8 mouse cellular contexts compared by ENCODE assay signal in the genomic region with DNA sequence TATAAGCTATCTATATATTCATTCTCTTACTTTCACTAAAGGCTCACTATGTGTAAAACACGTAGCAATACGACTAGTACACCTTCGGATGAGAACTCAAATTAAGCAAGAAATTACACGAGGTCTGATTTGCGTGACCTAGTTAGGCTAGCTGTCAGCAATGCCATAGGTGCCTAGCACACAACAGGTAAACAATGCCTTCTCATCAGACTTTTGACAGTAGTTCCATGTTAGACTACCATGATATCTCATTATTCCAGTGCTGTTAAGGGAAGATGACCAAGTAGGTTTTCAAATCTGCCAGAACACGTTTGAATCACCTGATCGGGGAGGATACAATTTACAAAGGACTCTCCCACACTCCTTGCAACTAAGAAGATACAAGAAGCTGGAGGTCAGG. TPM values are rescaled to one million over a fixed set of nuclear protein-coding genes. Genes with fewer than 3 reads are reported as not detected.
DNase-seq lines count a peak whose midpoint lies in the region; ATAC-seq and TF ChIP-seq lines count a peak whose summit lies in the region.

No protein-coding gene starts in this region.

- peak overlapping the region; percentile 96 for H3K4me3 ChIP-seq in gastrocnemius, adult 2 months
- peak overlapping the region; percentile 99 for H3K4me3 ChIP-seq in ES-Bruce4 (ENCODE audit: low read depth, low read length)
- peak overlapping the region; percentile 76 for H3K4me3 ChIP-seq in liver, postnatal 0 days (ENCODE audit: low read depth, low read length)

- peaks cover 19% of the 10 kb centered on the region for H3K36me3 ChIP-seq in ES-Bruce4 (ENCODE audit: control insufficient read depth, insufficient read depth, low read length, poor library complexity, severe bottlenecking)
- no peaks in the 10 kb centered on the region for H3K36me3 ChIP-seq in liver, postnatal 0 days (replicated peaks; ENCODE audit: insufficient read depth, low read length)

- H3K9ac ChIP-seq in ES-Bruce4 (ENCODE audit: low read depth, poor library complexity, severe bottlenecking): peak overlapping the region; percentile 67
- peak overlapping the region; percentile 77 for H3K9ac ChIP-seq in liver, postnatal 0 days (replicated peaks)

- peaks cover 32% of the 10 kb centered on the region for H3K9me3 ChIP-seq in ES-Bruce4 (replicated peaks; ENCODE audit: control insufficient read depth, insufficient read depth, low read length, poor library complexity, severe bottlenecking)
- H3K9me3 ChIP-seq in liver, postnatal 0 days (ENCODE audit: low read length): no peaks in the 10 kb centered on the region

- ATAC-seq in granulocyte monocyte progenitor cell, adult 5-6 weeks (replicated peaks; ENCODE audit: poor library complexity, severe bottlenecking): peak; percentile 18; the same call in 1 of the 2 replicates
- ATAC-seq in liver, postnatal 0 days: peak; percentile 33; the same call in 1 of the 2 replicates

- no peaks in the 10 kb centered on the region for H3K27me3 ChIP-seq in ES-Bruce4 (ENCODE audit: control insufficient read depth, insufficient read depth, low read length, poor library complexity, severe bottlenecking)
- H3K27me3 ChIP-seq in liver, postnatal 0 days (ENCODE audit: insufficient read depth, low read length): no peaks in the 10 kb centered on the region

- intact Hi-C loops in gastrocnemius, adult 2 months (cut with DNase I): loop anchor here (5.0 kb wide), 1 partner anchor 101 kb away; a partner anchor contains a TSS
- intact Hi-C loops in gastrocnemius, postnatal 14 days (cut with DNase I; ENCODE audit: low total_unique reads): no loop called here

- WGBS in liver, postnatal 0 days (ENCODE audit: insufficient replicate concordance): 39% methylated on average over 7 of the region's 7 CpGs

- no peak for TF ChIP-seq CTCF in gastrocnemius, adult 2 months (IDR thresholded peaks at IDR 0.05)
- TF ChIP-seq CTCF in ES-Bruce4 (IDR thresholded peaks at IDR 0.05; ENCODE audit: low read depth, low read length): no peak
- no peak for TF ChIP-seq CTCF in liver, postnatal 0 days (IDR thresholded peaks at IDR 0.05; ENCODE audit: low read depth)

- no peak for DNase-seq in gastrocnemius, adult 2 months
- DNase-seq in gastrocnemius, postnatal 14 days: no peak
- no peak for DNase-seq in liver, postnatal 0 days
- no peak for DNase-seq in right cerebral cortex, postnatal 4 days
- DNase-seq in embryo, embryonic 10.5 days (ENCODE audit: low spot score): no peak
- DNase-seq in urinary bladder, postnatal 14 days (ENCODE audit: low spot score): no peak

- no peaks in the 10 kb centered on the region for H3K4me1 ChIP-seq in ES-Bruce4 (ENCODE audit: control insufficient read depth, insufficient read depth, low read length)
- peaks cover 3% of the 10 kb centered on the region; the same call in 1 of the 2 replicates for H3K4me1 ChIP-seq in liver, postnatal 0 days (ENCODE audit: insufficient read depth)

- TF ChIP-seq POLR2A in ES-Bruce4 (IDR thresholded peaks at IDR 0.05; ENCODE audit: insufficient read depth, low read length): no peak

- TF ChIP-seq EP300 in ES-Bruce4 (IDR thresholded peaks at IDR 0.05; ENCODE audit: insufficient read depth, low read depth, low read length): no peak
- TF ChIP-seq EP300 in liver, postnatal 0 days (IDR thresholded peaks at IDR 0.05; ENCODE audit: low read depth): no peak

- H3K4me2 ChIP-seq in liver, postnatal 0 days (ENCODE audit: low read depth, low read length): peak overlapping the region; percentile 84

- H3K27ac ChIP-seq in gastrocnemius, adult 2 months: peak overlapping the region; percentile 83
- no peak overlapping the region for H3K27ac ChIP-seq in ES-Bruce4 (ENCODE audit: insufficient read depth, low read length)
- peak overlapping the region; percentile 30; the same call in 1 of the 2 replicates for H3K27ac ChIP-seq in liver, postnatal 0 days (ENCODE audit: low read depth)

RNA-seq across cellular contexts. Expression of a gene that starts 1.7 kb away (rescaled TPM):
- total RNA-seq in gastrocnemius, adult 2 months (2021): 10 to 100 TPM in 1 of 2 experiments, 1 to 10 TPM in 1; 9.5 to 10.9 TPM
- 1 to 10 TPM; 5.5 to 5.9 TPM for total RNA-seq in gastrocnemius, postnatal 14 days (2021)
- polyA plus RNA-seq in ES-Bruce4 (2011; ENCODE audit: insufficient read depth, insufficient read length, low read depth, missing spikeins): 28.0 and 28.8 TPM in 2 replicates
- 8.7 and 9.5 TPM in 2 replicates for total RNA-seq in granulocyte monocyte progenitor cell, adult 5-6 weeks (2014; fragmentation: Nextera tagmentation)
- 9.4 and 16.4 TPM in 2 replicates for total RNA-seq in granulocyte monocyte progenitor cell, adult 5-6 weeks (2017)
- 5.0 and 5.1 TPM in 2 replicates for polyA plus RNA-seq in liver, postnatal 0 days (2015; fragmentation: Nextera tagmentation; extraction: Ambion mirVana)

RNA-seq across cellular contexts. Expression of a gene that starts 1.8 kb away (rescaled TPM):
- not detected for total RNA-seq in gastrocnemius, adult 2 months (2021)
- not detected for total RNA-seq in gastrocnemius, postnatal 14 days (2021)
- not detected in 2 replicates for polyA plus RNA-seq in ES-Bruce4 (2011; ENCODE audit: insufficient read depth, insufficient read length, low read depth, missing spikeins)
- not detected in 2 replicates for total RNA-seq in granulocyte monocyte progenitor cell, adult 5-6 weeks (2014; fragmentation: Nextera tagmentation)
- not detected in 2 replicates for total RNA-seq in granulocyte monocyte progenitor cell, adult 5-6 weeks (2017)
- not detected in 2 replicates for polyA plus RNA-seq in liver, postnatal 0 days (2015; fragmentation: Nextera tagmentation; extraction: Ambion mirVana)
